Mouse (Mus musculus): Measurements from ENCODE around the gene Ppp2ca. TPM values are rescaled to one million over a fixed set of nuclear protein-coding genes. Genes with fewer than 3 reads are reported as not detected.
"Not testable (repeated sequence)": the region's sequence is repeated elsewhere in the genome, so short reads cannot be mapped to it uniquely, and the experiment has no call there.

Gene Ppp2ca
- polyA plus RNA-seq, 1 experiment = 21.0 TPM

DNA sequence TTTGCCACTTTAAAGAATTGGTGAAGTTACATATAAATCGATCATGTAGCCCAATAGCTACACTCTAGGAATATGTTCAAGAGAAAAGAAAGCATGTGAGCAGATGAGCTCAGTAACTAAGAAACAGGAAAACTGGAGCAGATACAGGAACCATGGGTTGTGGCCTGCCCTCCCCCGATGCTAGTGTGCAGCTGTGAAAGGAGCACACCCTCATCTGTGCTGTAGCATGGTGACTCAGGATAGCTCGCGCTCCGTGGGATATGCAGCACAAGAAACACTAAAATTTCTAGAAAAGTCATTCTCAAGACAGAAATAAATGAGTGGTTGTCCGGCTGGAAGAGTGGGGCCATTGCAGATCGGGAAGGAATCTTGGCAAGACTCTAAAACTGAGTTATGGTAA, 18.7 kb downstream of the Ppp2ca start:
- Histone ChIP-seq H3K36me3 (ENCODE audit: control insufficient read depth, insufficient read depth, low read length) (peaks cover 51% of the 10 kb centered on the region), H3K4me1 (ENCODE audit: control insufficient read depth, insufficient read depth, insufficient read length) (no peaks in the 10 kb centered on the region), H3K27me3 (ENCODE audit: control insufficient read depth, insufficient read depth, low read length) (no peaks in the 10 kb centered on the region), H3K27ac (ENCODE audit: insufficient read depth, low read length) (no peak overlapping the region), H3K4me3 (ENCODE audit: extremely low read depth, insufficient read depth, insufficient read length) (no peak overlapping the region)
- TF ChIP-seq CTCF (IDR thresholded peaks at IDR 0.05; ENCODE audit: extremely low read depth, insufficient read depth, insufficient read length, insufficient replicate concordance) (no peak), POLR2A (IDR thresholded peaks at IDR 0.05; ENCODE audit: low read depth, low read length) (no peak)
- 80% methylated on average over 7 of the region's 7 CpGs for WGBS
- DNase-seq (ENCODE audit: low read depth in 1 of 2, low spot score in 2 of 2) = no peak

DNA sequence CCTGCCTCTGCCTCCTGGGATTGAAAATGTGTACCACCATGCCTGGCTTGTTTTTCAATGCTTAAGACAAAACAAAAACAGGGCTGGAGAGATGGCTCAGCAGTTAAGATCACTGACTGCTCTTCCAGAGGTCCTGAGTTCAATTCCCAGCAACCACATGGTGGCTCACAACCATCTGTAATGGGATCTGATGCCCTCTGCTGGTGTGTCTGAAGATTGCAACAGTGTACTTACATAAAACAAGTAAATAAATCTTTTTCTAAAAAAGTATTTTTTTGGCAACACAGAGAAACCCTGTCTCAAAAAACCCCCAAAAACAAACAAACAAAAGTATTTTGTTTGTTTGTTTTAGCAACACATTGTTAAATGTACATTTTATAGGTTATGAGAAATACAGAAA, 21.9 kb downstream of the Ppp2ca start:
- not testable (repeated sequence) for H3K4me1 ChIP-seq (ENCODE audit: control insufficient read depth, insufficient read depth, insufficient read length); H3K27me3 ChIP-seq (ENCODE audit: control insufficient read depth, insufficient read depth, low read length); H3K4me3 ChIP-seq (ENCODE audit: extremely low read depth, insufficient read depth, insufficient read length); H3K27ac ChIP-seq (ENCODE audit: insufficient read depth, low read length); DNase-seq (ENCODE audit: low read depth in 1 of 2, low spot score in 2 of 2)
- H3K36me3 ChIP-seq (ENCODE audit: control insufficient read depth, insufficient read depth, low read length) = peaks cover 52% of the 10 kb centered on the region

DNA sequence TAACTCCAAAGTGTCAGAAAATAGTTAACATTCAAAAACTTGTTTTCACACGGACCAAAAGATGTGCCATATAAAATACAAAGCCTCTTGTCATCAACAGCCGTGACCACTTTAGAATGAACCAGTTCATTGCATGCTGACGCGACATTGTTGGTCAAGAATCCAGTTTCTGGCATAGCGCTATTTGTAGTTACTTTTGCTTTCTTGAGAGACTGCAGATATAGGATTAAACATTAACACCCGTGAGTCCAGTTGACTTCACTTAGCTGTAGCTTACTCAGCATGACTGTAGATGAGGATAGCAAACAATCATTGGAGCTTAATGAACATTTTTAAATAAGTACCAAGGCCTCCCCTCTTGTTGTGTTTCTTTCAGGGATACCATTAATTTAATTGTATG, 23.6 kb downstream of the Ppp2ca start:
- Histone ChIP-seq H3K27ac (ENCODE audit: insufficient read depth, low read length) (no peak overlapping the region), H3K36me3 (ENCODE audit: control insufficient read depth, insufficient read depth, low read length) (peaks cover 50% of the 10 kb centered on the region), H3K4me1 (ENCODE audit: control insufficient read depth, insufficient read depth, insufficient read length) (no peaks in the 10 kb centered on the region), H3K27me3 (ENCODE audit: control insufficient read depth, insufficient read depth, low read length) (no peaks in the 10 kb centered on the region), H3K4me3 (ENCODE audit: extremely low read depth, insufficient read depth, insufficient read length) (no peak overlapping the region)
- WGBS = 92% methylated on average over 6 of the region's 6 CpGs
- DNase-seq (ENCODE audit: low read depth in 1 of 2, low spot score in 2 of 2) = no peak
- TF ChIP-seq POLR2A (IDR thresholded peaks at IDR 0.05; ENCODE audit: low read depth, low read length) (no peak), CTCF (IDR thresholded peaks at IDR 0.05; ENCODE audit: extremely low read depth, insufficient read depth, insufficient read length, insufficient replicate concordance) (no peak)

GRCm38 (mm10) chr11:52124468-52124867, 26.0 kb downstream of the Ppp2ca start:
- Histone ChIP-seq H3K36me3 (ENCODE audit: control insufficient read depth, insufficient read depth, low read length) (peaks cover 33% of the 10 kb centered on the region), H3K27me3 (ENCODE audit: control insufficient read depth, insufficient read depth, low read length) (no peaks in the 10 kb centered on the region), H3K4me1 (ENCODE audit: control insufficient read depth, insufficient read depth, insufficient read length) (no peaks in the 10 kb centered on the region), H3K4me3 (ENCODE audit: extremely low read depth, insufficient read depth, insufficient read length) (no peak overlapping the region), H3K27ac (ENCODE audit: insufficient read depth, low read length) (no peak overlapping the region)
- no peak for TF ChIP-seq CTCF (IDR thresholded peaks at IDR 0.05; ENCODE audit: extremely low read depth, insufficient read depth, insufficient read length, insufficient replicate concordance)
- no peak for TF ChIP-seq POLR2A (IDR thresholded peaks at IDR 0.05; ENCODE audit: low read depth, low read length)
- 91% methylated on average over 4 of the region's 4 CpGs for WGBS
- no peak for DNase-seq (ENCODE audit: low read depth in 1 of 2, low spot score in 2 of 2)

GRCm38 (mm10) chr11:52127169-52127568, 28.7 kb downstream of the Ppp2ca start:
- Histone ChIP-seq H3K36me3 (ENCODE audit: control insufficient read depth, insufficient read depth, low read length) (peaks cover 11% of the 10 kb centered on the region), H3K27ac (ENCODE audit: insufficient read depth, low read length) (no peak overlapping the region)

DNA sequence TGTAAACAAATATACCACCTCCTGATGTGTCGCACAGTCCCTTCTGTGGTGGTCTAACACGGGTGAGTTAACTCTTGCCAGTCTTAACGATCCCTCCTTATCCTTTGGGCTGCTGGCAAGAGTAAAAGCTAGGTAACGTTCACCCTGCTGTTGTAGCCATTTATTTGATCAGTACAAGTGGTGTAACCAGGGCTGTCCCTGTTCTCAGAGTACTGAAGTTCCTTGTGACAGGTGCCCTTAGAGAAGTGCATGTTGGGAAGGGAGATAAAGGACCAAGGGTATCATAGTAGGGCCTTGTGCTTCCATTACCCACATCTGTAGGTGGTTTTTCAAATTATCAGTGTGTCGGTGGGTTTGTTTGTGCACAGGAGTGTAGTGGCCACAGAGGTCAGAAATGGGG, 29.3 kb downstream of the Ppp2ca start:
- H3K4me1 ChIP-seq (ENCODE audit: control insufficient read depth, insufficient read depth, insufficient read length) = no peaks in the 10 kb centered on the region
- H3K27ac ChIP-seq (ENCODE audit: insufficient read depth, low read length) = no peak overlapping the region
- no peaks in the 10 kb centered on the region for H3K27me3 ChIP-seq (ENCODE audit: control insufficient read depth, insufficient read depth, low read length)
- no peak for TF ChIP-seq POLR2A (IDR thresholded peaks at IDR 0.05; ENCODE audit: low read depth, low read length)
- TF ChIP-seq CTCF (IDR thresholded peaks at IDR 0.05; ENCODE audit: extremely low read depth, insufficient read depth, insufficient read length, insufficient replicate concordance) = no peak
- no peak overlapping the region for H3K4me3 ChIP-seq (ENCODE audit: extremely low read depth, insufficient read depth, insufficient read length)
- H3K36me3 ChIP-seq (ENCODE audit: control insufficient read depth, insufficient read depth, low read length) = peaks cover 6% of the 10 kb centered on the region
- 84% methylated on average over 5 of the region's 5 CpGs for WGBS
- no peak for DNase-seq (ENCODE audit: low read depth in 1 of 2, low spot score in 2 of 2)

More at GRCm38 (mm10) chr11:52127169-52127568, 28.7 kb downstream of the Ppp2ca start:
- H3K4me3 ChIP-seq (ENCODE audit: extremely low read depth, insufficient read depth, insufficient read length) = no peak overlapping the region
- H3K27me3 ChIP-seq (ENCODE audit: control insufficient read depth, insufficient read depth, low read length) = no peaks in the 10 kb centered on the region
- WGBS = 55% methylated on average over 3 of the region's 3 CpGs
- no peak for TF ChIP-seq POLR2A (IDR thresholded peaks at IDR 0.05; ENCODE audit: low read depth, low read length)
- no peak for TF ChIP-seq CTCF (IDR thresholded peaks at IDR 0.05; ENCODE audit: extremely low read depth, insufficient read depth, insufficient read length, insufficient replicate concordance)
- H3K4me1 ChIP-seq (ENCODE audit: control insufficient read depth, insufficient read depth, insufficient read length) = no peaks in the 10 kb centered on the region
- DNase-seq (ENCODE audit: low read depth in 1 of 2, low spot score in 2 of 2) = no peak

- Histone ChIP-seq H3K4me1 (ENCODE audit: control insufficient read depth, insufficient read depth, insufficient read length) (no peaks in the 10 kb centered on the region), H3K27me3 (ENCODE audit: control insufficient read depth, insufficient read depth, low read length) (no peaks in the 10 kb centered on the region)
- WGBS = 81% methylated on average over 5 of the region's 5 CpGs
Observed at GRCm38 (mm10) chr11:52128316-52129061, 30.0 kb downstream of the Ppp2ca start.

More at GRCm38 (mm10) chr11:52128316-52129061, 30.0 kb downstream of the Ppp2ca start:
- Histone ChIP-seq H3K36me3 (ENCODE audit: control insufficient read depth, insufficient read depth, low read length) (peaks cover 4% of the 10 kb centered on the region), H3K4me3 (ENCODE audit: extremely low read depth, insufficient read depth, insufficient read length) (no peak overlapping the region), H3K27ac (ENCODE audit: insufficient read depth, low read length) (no peak overlapping the region)
- DNase-seq (ENCODE audit: low read depth in 1 of 2, low spot score in 2 of 2) = no peak
- TF ChIP-seq CTCF (IDR thresholded peaks at IDR 0.05; ENCODE audit: extremely low read depth, insufficient read depth, insufficient read length, insufficient replicate concordance) (no peak), POLR2A (IDR thresholded peaks at IDR 0.05; ENCODE audit: low read depth, low read length) (no peak)
